Mouse (Mus musculus) liver, embryonic 18 days (tissue): ENCODE data around the gene Gpr3. TPM values are rescaled to one million over a fixed set of nuclear protein-coding genes. Genes with fewer than 3 reads are reported as not detected.

Source experiments
- polyA plus RNA-seq: library from polyadenylated mRNA; depleted of rRNA; stranded (reverse); fragments of >200 nt; gene quantifications from 2 replicates; pipeline ENCODE4 v1.2.3, GENCODE M21; 2012; rRNA removed

Gene Gpr3
- not detected in 2 replicates for polyA plus RNA-seq

DNA sequence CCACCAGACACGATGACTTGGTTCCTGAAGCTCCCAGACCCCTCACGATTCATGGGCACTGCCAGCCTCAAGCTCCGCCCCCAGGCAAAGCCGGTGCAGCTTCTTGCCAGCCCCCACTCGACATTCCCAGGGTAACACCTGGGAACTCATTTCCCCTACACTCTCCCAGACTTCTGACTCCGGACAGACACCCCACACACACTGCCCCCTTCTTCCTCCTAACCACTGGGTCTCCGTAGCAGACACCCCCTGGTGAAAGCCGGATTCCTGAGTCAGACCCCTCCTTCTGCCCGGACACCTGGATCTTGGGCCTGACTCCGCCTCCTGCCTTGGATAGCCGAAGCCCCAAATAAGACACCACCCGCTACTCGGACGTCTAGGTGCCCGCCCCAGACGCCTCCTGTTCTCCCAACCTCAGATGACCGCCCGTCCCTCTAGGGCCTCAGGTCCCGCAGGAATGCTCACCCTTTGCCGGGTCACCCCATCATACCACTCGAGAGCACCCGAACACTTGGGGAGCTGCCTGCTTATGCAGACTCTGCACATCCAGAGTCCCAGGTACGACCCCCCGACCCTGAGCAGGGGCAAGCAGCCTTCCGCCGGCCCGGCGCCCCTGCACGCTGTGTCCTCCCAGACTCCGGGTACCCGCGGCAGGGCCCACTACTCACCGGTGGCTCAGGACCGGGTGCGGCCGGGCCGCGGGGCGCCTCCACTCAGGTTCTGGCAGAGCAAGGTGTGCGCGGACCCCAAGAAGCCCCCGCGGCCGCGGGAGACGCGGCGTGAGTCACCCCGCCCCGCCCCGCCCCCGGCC is at the start of gene Gpr3, which contains the start of gene Cd164l2:
Gene Gpr3 (minus strand): TSS at position 786 of the 811 bp plus-strand sequence.
Gene Cd164l2 (plus strand): TSS at position 381 of the 811 bp plus-strand sequence.

DNA sequence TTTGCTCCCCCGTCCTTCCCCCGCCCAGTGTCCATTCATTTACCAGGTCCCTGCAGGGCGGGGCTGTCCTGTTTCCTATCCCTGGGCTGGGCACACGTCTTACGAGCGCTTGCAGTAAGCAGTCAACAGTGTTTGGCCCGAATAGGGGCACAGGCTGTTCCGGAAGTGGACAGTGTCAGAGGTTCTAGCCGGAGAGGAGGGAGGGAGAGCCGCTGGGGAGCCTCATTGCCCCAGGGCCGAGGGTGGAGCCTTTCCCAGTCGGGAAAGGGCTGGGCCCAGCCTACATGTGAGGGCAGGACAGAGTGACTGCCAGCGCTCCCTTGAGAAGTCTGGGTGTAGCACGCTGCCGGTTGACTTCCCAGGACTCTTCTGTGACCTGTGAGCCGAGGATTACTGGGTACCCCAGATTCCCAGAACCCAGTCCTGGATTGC is 28.2 kb upstream of the Gpr3 start, which contains the start of gene Map3k6:
Gene Map3k6 (plus strand): TSS at position 329 of the 432 bp plus-strand sequence.

Other genes with a start within 250 kb of the Gpr3 start
- 4.5 and 5.6 TPM in 2 replicates for gene Fgr, start 238.4 kb downstream of the Gpr3 start, polyA plus RNA-seq
- 0.90 and 1.4 TPM in 2 replicates for gene Ahdc1, start 201.3 kb downstream of the Gpr3 start, polyA plus RNA-seq
- 10.2 and 12.4 TPM in 2 replicates for gene Wasf2, start 82.0 kb downstream of the Gpr3 start, polyA plus RNA-seq
- gene Cd164l2, start 405 bp downstream of the Gpr3 start, polyA plus RNA-seq = 0.45 and 0.65 TPM in 2 replicates
- 4.5 and 9.6 TPM in 2 replicates for gene Map3k6, start 28.3 kb upstream of the Gpr3 start, polyA plus RNA-seq
- gene Sytl1, start 50.6 kb upstream of the Gpr3 start, polyA plus RNA-seq = 1.3 TPM in 2 replicates
- gene Tmem222, start 65.3 kb upstream of the Gpr3 start, polyA plus RNA-seq = 34.4 and 35.4 TPM in 2 replicates
- 6.7 and 7.2 TPM in 2 replicates for gene Wdtc1, start 140.9 kb upstream of the Gpr3 start, polyA plus RNA-seq
- 4.9 and 5.6 TPM in 2 replicates for gene Slc9a1, start 157.2 kb upstream of the Gpr3 start, polyA plus RNA-seq